Mouse (Mus musculus): Measurements from ENCODE around the gene Ppp1r9a. TPM values are rescaled to one million over a fixed set of nuclear protein-coding genes. Genes with fewer than 3 reads are reported as not detected.
A peak's percentile ranks its signal among the peaks of the same experiment; 100 is the strongest.

Gene Ppp1r9a
- polyA plus RNA-seq, 1 experiment from 2014 or later = 3.8 TPM

DNA sequence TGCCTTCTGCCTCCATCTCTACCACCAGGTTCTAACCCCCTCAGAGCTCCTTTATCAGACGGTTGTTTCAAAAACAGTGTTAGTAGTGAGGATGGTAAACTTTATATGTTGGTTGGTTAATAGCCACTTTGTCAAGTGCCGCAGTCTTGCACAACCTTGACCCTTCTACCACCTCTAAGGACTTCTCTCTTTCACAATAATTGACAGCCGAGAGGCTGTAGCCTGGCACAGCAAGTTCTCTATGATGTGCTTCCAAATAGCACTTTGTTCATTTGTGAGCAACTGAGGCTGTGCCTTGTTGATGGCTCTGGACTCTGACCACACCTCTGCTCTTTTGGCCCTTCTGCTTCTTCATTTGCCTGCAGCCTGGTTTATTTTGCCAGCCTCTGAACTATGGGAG lies 297.2 kb downstream of the Ppp1r9a start:
- Histone ChIP-seq H3K4me2 (ENCODE audit: low read depth, low read length) (no peak overlapping the region), H3K4me1 (ENCODE audit: control insufficient read depth, low read depth, low read length) (peaks cover 9% of the 10 kb centered on the region), H3K36me3 (ENCODE audit: control insufficient read depth, insufficient read depth) (no peaks in the 10 kb centered on the region), H3K27ac (ENCODE audit: low read length) (peak overlapping the region; percentile 50), H3K9me3 (replicated peaks; ENCODE audit: control insufficient read depth, low read length) (no peaks in the 10 kb centered on the region), H3K27me3 (ENCODE audit: control insufficient read depth, insufficient read depth, low read depth, low read length) (no peaks in the 10 kb centered on the region), H3K4me3 (ENCODE audit: low read depth, low read length) (no peak overlapping the region), H3K9ac (ENCODE audit: low read depth, low read length) (no peak overlapping the region)
- ATAC-seq (ENCODE audit: low read depth) = peak; percentile 40; the same call in 1 of the 2 replicates
- 47% methylated on average over 3 of the region's 3 CpGs for WGBS (ENCODE audit: insufficient replicate concordance)

DNA sequence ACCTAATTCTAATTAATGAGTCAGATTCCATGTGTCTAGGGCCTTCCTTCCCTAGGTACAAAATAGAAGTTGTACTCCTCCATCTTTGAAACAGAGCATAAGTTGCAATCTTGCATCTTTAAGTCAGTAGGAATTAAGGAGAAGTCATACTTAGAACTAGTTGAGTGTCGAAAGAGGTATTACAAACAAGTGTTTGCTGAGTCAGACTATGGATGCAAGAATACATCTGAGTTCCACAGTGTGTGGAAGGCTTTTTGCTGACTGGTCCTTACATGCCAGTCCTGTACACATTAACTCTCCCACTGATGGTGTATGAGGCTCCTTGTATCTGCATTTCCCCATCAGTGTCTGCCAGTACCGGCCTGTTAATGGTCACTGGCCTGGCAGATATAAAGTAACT lies 305.1 kb downstream of the Ppp1r9a start:
- Histone ChIP-seq H3K27me3 (ENCODE audit: control insufficient read depth, insufficient read depth, low read depth, low read length) (no peaks in the 10 kb centered on the region), H3K4me3 (ENCODE audit: low read depth, low read length) (no peak overlapping the region), H3K9ac (ENCODE audit: low read depth, low read length) (no peak overlapping the region), H3K4me2 (ENCODE audit: low read depth, low read length) (no peak overlapping the region), H3K4me1 (ENCODE audit: control insufficient read depth, low read depth, low read length) (no peaks in the 10 kb centered on the region), H3K27ac (ENCODE audit: low read length) (no peak overlapping the region), H3K36me3 (ENCODE audit: control insufficient read depth, insufficient read depth) (no peaks in the 10 kb centered on the region), H3K9me3 (replicated peaks; ENCODE audit: control insufficient read depth, low read length) (no peaks in the 10 kb centered on the region)
- no peak for ATAC-seq (ENCODE audit: low read depth)
- WGBS (ENCODE audit: insufficient replicate concordance) = 70% methylated on average over 2 of the region's 2 CpGs

Other genes with a start within 250 kb of the Ppp1r9a start
- 21.8 and 22.8 TPM in 2 replicates for gene Sgce, start 155.7 kb upstream of the Ppp1r9a start, polyA plus RNA-seq (2015; fragmentation: Nextera tagmentation; extraction: Ambion mirVana)
- 1.8 and 1.9 TPM in 2 replicates for gene Peg10, start 155.6 kb upstream of the Ppp1r9a start, polyA plus RNA-seq (2015; fragmentation: Nextera tagmentation; extraction: Ambion mirVana)

All from liver, embryonic 16.5 days (tissue).